Mouse (Mus musculus) ovary, adult 18-20 months (tissue): ENCODE results near the gene Cacna1f.

Source experiments
- DNase-seq: peaks from one replicate; pipeline ENCODE4 v3.0.0; 2022; ENCODE audit warnings: low spot score, mixed read lengths

Gene Cacna1f

DNA sequence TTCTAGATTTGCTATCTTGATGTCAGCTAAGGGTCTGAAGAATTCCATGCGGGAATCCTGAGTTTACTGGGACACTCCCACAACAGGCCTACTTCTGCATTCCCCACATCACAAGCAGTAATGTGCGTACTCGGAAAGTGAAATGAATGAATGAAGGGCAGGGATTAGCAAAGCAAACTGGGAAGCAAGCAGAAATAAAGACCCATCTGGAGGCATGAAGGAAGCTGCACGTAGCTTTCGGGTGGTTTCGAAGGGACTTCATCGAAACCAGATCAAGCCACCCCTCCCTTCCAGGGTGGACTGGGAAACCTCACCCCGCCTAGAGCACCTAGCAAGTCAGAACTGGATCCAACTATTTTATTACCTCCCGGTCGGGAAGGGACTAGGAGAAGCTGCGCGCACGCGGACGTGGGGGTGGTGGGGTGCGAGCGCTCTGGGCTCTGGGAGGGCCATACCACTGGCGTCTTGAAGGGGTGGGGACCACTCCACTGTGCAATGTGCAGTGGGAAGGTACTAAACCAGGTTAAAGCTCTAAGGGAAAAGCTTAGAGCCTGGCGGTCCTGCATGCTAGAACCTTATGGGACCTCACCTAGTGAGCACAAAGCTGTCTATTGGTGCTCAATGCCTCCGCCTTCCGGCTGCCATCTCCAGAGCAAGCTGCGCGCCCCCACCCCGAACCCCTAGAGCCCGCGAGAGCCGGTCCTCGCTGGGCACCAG is 67.6 kb downstream of the Cacna1f start:
- no peak for DNase-seq

DNA sequence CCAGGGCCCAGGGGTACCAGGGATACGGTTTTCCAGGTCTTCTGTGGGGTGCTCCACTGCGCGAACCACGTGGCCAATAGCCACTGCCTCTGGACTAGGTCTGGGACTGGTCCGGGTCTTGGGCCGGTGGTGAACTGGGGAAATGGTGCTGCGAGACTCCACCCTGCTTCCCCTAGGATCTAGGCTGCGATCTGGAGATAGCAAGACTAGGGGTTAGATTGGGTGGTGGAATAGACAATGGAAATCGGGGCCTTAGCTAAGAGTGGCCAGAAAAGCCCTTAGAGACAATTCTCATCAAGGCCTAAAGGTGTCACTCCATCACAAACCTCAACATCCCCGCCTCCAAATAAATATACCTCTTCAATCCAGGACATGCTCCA is 68.1 kb downstream of the Cacna1f start:
- no peak for DNase-seq

DNA sequence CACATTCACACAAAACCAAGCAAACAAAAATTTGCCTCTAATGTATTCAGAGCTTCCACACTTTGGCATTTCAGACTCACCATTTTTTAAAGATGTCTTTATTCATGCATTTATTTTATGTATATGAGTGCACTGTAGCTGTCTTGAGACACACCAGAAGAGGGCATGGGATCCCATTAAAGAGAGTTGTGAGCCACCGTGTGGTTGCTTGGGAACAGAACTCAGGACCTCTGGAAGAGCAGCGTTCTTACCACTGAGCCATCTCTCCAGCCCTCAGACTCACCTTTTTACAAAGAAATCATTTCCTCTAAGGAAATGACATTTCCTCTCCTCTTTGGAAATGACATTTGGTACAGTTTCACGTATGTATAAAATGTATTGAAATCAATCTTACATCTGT is 72.1 kb downstream of the Cacna1f start:
- no peak for DNase-seq

DNA sequence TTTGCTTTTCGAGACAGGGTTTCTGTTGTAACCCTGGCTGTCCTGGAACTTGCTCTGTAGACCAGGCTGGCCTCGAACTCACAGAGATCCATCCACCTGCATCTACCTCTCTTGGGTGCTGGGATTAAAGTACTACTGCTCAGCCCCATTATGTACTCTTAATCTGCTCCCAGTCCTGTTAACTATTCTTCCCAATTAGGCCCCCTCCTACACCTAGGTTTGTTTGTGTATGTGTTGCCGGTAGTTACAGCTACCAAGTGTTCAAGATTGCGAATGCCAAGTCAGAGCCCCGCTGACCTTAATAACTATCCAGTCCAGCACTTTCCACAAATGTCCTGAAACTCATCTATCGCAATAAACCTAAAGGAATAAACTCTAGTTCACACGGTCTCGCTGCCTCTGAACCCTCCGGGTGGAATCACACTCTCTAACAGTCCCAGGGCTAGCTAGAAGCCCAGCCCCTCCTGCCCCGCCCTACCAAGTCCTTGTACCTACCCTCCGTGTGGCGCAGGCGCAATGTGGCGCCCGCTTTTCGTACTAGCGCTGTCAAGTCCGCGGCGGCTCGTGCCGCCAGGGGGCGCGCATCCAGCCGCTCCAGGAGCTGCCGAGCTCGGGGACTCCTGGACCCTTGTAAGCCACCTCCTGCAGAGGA is 72.6 kb downstream of the Cacna1f start:
- peak; percentile 82 for DNase-seq

DNA sequence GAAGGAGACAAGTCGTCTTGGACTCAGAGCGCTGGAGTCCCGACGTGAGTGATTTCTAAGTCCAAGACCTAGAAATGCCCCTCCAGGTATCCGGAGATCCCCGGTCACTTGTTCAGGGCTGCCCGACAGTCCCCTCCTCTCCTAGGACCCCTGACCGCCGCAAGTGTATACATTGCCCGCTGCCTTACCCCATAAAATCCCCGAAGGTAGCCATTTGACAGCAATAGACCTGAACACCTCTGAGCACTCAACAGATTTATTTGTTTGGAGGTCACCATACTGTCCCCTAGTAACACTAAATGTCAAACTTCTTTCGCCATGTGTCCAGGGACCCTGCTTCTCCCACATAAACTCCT is 73.2 kb downstream of the Cacna1f start:
- DNase-seq = no peak

DNA sequence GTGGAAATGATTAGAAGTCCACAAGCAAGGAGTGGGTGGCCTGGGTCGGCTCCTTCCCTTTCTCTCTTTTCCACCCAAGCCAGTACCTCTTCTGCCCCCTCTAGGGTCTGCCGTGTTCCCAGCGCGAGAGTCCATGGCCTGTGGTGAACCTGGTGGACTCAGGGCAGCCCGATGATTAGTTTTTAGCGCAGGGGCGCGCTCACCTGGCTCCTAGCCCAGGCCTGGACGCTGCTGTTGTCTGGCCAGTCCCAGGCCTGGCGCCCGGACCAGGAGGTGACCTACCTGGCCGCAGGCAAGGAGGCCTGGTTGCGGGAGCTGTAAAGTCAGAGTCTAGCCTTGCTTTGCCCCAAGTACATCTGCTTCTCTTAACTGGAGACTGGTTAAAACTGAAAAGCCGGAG is 74.0 kb downstream of the Cacna1f start, which contains the start of gene Magix:
TSS of gene Magix (minus strand) at position 388 of the 400 bp plus-strand sequence.
- DNase-seq = no peak
